Comparison of ENCODE assay signal across 8 mouse cellular contexts in genomic region chr1:82725875-82726185, GRCm38 (mm10). TPM values are rescaled to one million over a fixed set of nuclear protein-coding genes. Genes with fewer than 3 reads are reported as not detected.
DNase-seq lines count a peak whose midpoint lies in the region; ATAC-seq and TF ChIP-seq lines count a peak whose summit lies in the region.

No protein-coding gene starts in this region.

- H3K4me1 ChIP-seq in embryonic facial prominence, embryonic 11.5 days (ENCODE audit: control insufficient read depth, insufficient read depth, low read length) = peaks cover 3% of the 10 kb centered on the region; the same call in 1 of the 2 replicates
- H3K4me1 ChIP-seq in intestine, embryonic 16.5 days (ENCODE audit: control insufficient read depth, insufficient read depth, low read length) = peaks cover 8% of the 10 kb centered on the region
- peaks cover 21% of the 10 kb centered on the region for H3K4me1 ChIP-seq in neural tube, embryonic 13.5 days (replicated peaks)

- no peaks in the 10 kb centered on the region for H3K27me3 ChIP-seq in embryonic facial prominence, embryonic 11.5 days (ENCODE audit: control insufficient read depth, insufficient read depth, low read length)
- H3K27me3 ChIP-seq in intestine, embryonic 16.5 days (replicated peaks; ENCODE audit: control insufficient read depth, insufficient read depth, low read length) = no peaks in the 10 kb centered on the region
- H3K27me3 ChIP-seq in neural tube, embryonic 13.5 days = peaks cover 17% of the 10 kb centered on the region

- intact Hi-C loops in left cerebral cortex, adult 2 months (cut with DNase I) = no loop called here
- intact Hi-C loops in left cerebral cortex, postnatal 10 days (cut with DNase I) = no loop called here
- intact Hi-C loops in left cerebral cortex, postnatal 14 days (cut with DNase I) = no loop called here

- peak overlapping the region; percentile 96 for H3K9ac ChIP-seq in embryonic facial prominence, embryonic 11.5 days (replicated peaks; ENCODE audit: low read length)
- peak overlapping the region; percentile 97; the same call in 1 of the 2 replicates for H3K9ac ChIP-seq in intestine, embryonic 16.5 days (ENCODE audit: low read depth, low read length)
- peak overlapping the region; percentile 96 for H3K9ac ChIP-seq in neural tube, embryonic 13.5 days

- no peak for ATAC-seq in embryonic facial prominence, embryonic 11.5 days (replicated peaks; ENCODE audit: insufficient number of reproducible peaks, low FRiP score, low TSS enrichment, low read depth)
- no peak for ATAC-seq in intestine, embryonic 16.5 days
- no peak for ATAC-seq in neural tube, embryonic 13.5 days (ENCODE audit: low read depth)
- no peak for ATAC-seq in frontal cortex, adult (ENCODE audit: low TSS enrichment)

- peak overlapping the region; percentile 83 for H3K4me2 ChIP-seq in embryonic facial prominence, embryonic 11.5 days (ENCODE audit: low read depth, low read length)
- peak overlapping the region; percentile 95 for H3K4me2 ChIP-seq in intestine, embryonic 16.5 days (ENCODE audit: low read depth, low read length)
- peak overlapping the region; percentile 93 for H3K4me2 ChIP-seq in neural tube, embryonic 13.5 days

- WGBS in embryonic facial prominence, embryonic 11.5 days = 48% methylated on average over 4 of the region's 4 CpGs
- 49% methylated on average over 4 of the region's 4 CpGs for WGBS in intestine, embryonic 16.5 days
- 61% methylated on average over 4 of the region's 4 CpGs for WGBS in neural tube, embryonic 13.5 days

- H3K9me3 ChIP-seq in embryonic facial prominence, embryonic 11.5 days (replicated peaks; ENCODE audit: control insufficient read depth, low read length) = no peaks in the 10 kb centered on the region
- no peaks in the 10 kb centered on the region for H3K9me3 ChIP-seq in intestine, embryonic 16.5 days (ENCODE audit: control insufficient read depth, low read length)
- H3K9me3 ChIP-seq in neural tube, embryonic 13.5 days = no peaks in the 10 kb centered on the region

- no peak for TF ChIP-seq CTCF in left cerebral cortex, adult 2 months (IDR thresholded peaks at IDR 0.05)

- H3K36me3 ChIP-seq in embryonic facial prominence, embryonic 11.5 days (replicated peaks; ENCODE audit: control insufficient read depth, insufficient read depth, low read depth, low read length) = no peaks in the 10 kb centered on the region
- H3K36me3 ChIP-seq in intestine, embryonic 16.5 days (ENCODE audit: control insufficient read depth, insufficient read depth, low read length) = no peaks in the 10 kb centered on the region
- peaks cover 20% of the 10 kb centered on the region for H3K36me3 ChIP-seq in neural tube, embryonic 13.5 days

- no peak for DNase-seq in left cerebral cortex, adult 2 months (ENCODE audit: extremely low spot score in 1 of 2, low spot score in 2 of 2)
- no peak for DNase-seq in left cerebral cortex, postnatal 10 days (ENCODE audit: extremely low spot score in 1 of 2, low spot score in 2 of 2)
- DNase-seq in embryonic facial prominence, embryonic 11.5 days (ENCODE audit: low spot score) = no peak
- no peak for DNase-seq in left cerebral cortex, postnatal 14 days (ENCODE audit: low spot score in 2 of 2)
- DNase-seq in urinary bladder, postnatal 4 days (ENCODE audit: low spot score in 2 of 2) = no peak

- peak overlapping the region; percentile 81 for H3K4me3 ChIP-seq in left cerebral cortex, adult 2 months
- peak overlapping the region; percentile 81 for H3K4me3 ChIP-seq in embryonic facial prominence, embryonic 11.5 days (ENCODE audit: low read depth, low read length)
- peak overlapping the region; percentile 95 for H3K4me3 ChIP-seq in intestine, embryonic 16.5 days (ENCODE audit: low read length)
- H3K4me3 ChIP-seq in neural tube, embryonic 13.5 days = peak overlapping the region; percentile 90

- no peak overlapping the region for H3K27ac ChIP-seq in left cerebral cortex, adult 2 months
- H3K27ac ChIP-seq in embryonic facial prominence, embryonic 11.5 days (replicated peaks; ENCODE audit: low read depth, low read length) = no peak overlapping the region
- H3K27ac ChIP-seq in intestine, embryonic 16.5 days (ENCODE audit: low read length) = no peak overlapping the region
- H3K27ac ChIP-seq in neural tube, embryonic 13.5 days (replicated peaks) = no peak overlapping the region

RNA-seq across cellular contexts. Expression of gene Mff, which starts 1.1 kb away (rescaled TPM):
- 100 to 1,000 TPM; 263 to 273 TPM for total RNA-seq in left cerebral cortex, adult 2 months (2021)
- 100 to 1,000 TPM; 291 to 295 TPM for total RNA-seq in left cerebral cortex, postnatal 10 days (2021)
- 260 and 266 TPM in 2 replicates for polyA plus RNA-seq in embryonic facial prominence, embryonic 11.5 days (2014; fragmentation: Nextera tagmentation; extraction: Ambion mirVana)
- 166 and 173 TPM in 2 replicates for polyA plus RNA-seq in intestine, embryonic 16.5 days (2015; fragmentation: Nextera tagmentation; extraction: Ambion mirVana)
- 360 TPM in 2 replicates for polyA plus RNA-seq in neural tube, embryonic 13.5 days (2015; fragmentation: Nextera tagmentation; extraction: Ambion mirVana)
- 100 to 1,000 TPM; 268 to 270 TPM for total RNA-seq in left cerebral cortex, postnatal 14 days (2021)

RNA-seq across cellular contexts. Expression of gene Tm4sf20, which starts 42.4 kb away (rescaled TPM):
- not detected for total RNA-seq in left cerebral cortex, adult 2 months (2021)
- total RNA-seq in left cerebral cortex, postnatal 10 days (2021) = not detected
- polyA plus RNA-seq in embryonic facial prominence, embryonic 11.5 days (2014; fragmentation: Nextera tagmentation; extraction: Ambion mirVana) = not detected in 2 replicates
- polyA plus RNA-seq in intestine, embryonic 16.5 days (2015; fragmentation: Nextera tagmentation; extraction: Ambion mirVana) = 201 and 234 TPM in 2 replicates
- polyA plus RNA-seq in neural tube, embryonic 13.5 days (2015; fragmentation: Nextera tagmentation; extraction: Ambion mirVana) = 0.13 and 0.19 TPM in 2 replicates
- total RNA-seq in left cerebral cortex, postnatal 14 days (2021) = not detected

RNA-seq across cellular contexts. Expression of gene Gm47791, which starts 45.2 kb away (rescaled TPM):
- total RNA-seq in left cerebral cortex, adult 2 months (2021) = not detected
- not detected for total RNA-seq in left cerebral cortex, postnatal 10 days (2021)
- not detected in 2 replicates for polyA plus RNA-seq in embryonic facial prominence, embryonic 11.5 days (2014; fragmentation: Nextera tagmentation; extraction: Ambion mirVana)
- polyA plus RNA-seq in intestine, embryonic 16.5 days (2015; fragmentation: Nextera tagmentation; extraction: Ambion mirVana) = not detected in 2 replicates
- not detected in 2 replicates for polyA plus RNA-seq in neural tube, embryonic 13.5 days (2015; fragmentation: Nextera tagmentation; extraction: Ambion mirVana)
- not detected for total RNA-seq in left cerebral cortex, postnatal 14 days (2021)
